Mouse (Mus musculus): ENCODE measurements at regions not wholly inside any gene's neighbourhood (a gene's known extent, or its start where the extent isn't known, plus 50 kb on each side); places are given as distances from the start of the nearest gene placed in this dataset.

DNA sequence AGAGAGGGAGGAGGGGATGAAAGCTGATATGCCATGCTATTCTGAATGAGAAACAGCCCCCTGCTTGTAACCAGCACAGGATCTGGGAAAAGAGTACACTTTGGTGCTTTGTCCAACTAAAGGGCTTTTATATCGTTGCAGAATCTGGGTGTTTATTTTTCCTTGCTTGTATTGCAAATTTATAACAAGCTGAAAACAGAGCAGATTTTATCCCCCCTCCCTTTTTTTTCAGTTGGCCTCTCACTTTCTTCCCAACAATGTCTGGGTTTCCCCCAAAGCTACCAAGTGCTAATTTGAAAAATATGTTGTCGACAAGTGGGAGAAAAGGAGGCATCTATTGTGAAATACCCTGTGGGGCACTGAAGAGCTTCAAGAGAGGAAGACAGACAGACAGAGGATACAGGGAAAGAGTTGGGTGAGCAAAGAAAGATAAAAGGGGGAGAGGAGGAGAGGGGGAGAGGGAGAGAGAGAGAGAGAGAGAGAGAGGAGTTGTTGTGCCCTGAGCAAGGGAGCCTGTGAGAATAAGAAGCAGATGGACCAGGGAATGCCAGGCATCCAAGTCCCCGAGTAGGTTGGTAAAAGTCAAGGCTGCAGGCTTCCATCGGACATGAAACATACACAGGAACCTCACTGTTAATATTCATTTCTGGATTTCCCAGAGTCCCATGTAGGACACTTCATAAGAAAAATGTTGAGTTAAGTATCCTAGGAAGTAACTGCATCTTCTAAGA is 269.5 kb downstream of the Tmem38b start:
- no peaks in the 10 kb centered on the region for H3K79me3 ChIP-seq (ENCODE audit: low read depth)
- no peak for TF ChIP-seq MAX (IDR thresholded peaks at IDR 0.05)
- TF ChIP-seq USF1 (IDR thresholded peaks at IDR 0.05; ENCODE audit: low read depth): no peak
- no peak for TF ChIP-seq MYOD1 (IDR thresholded peaks at IDR 0.05; ENCODE audit: control insufficient read depth, insufficient read length, low read depth)
- TF ChIP-seq MYOG (IDR thresholded peaks at IDR 0.05; ENCODE audit: control insufficient read depth, extremely low read depth, insufficient read length): no peak
- TF ChIP-seq CTCF (IDR thresholded peaks at IDR 0.05; ENCODE audit: control insufficient read depth, insufficient read depth, insufficient read length): no peak
- TF ChIP-seq CEBPB (IDR thresholded peaks at IDR 0.05; ENCODE audit: low read depth): no peak
- no peaks in the 10 kb centered on the region for H3K27me3 ChIP-seq (ENCODE audit: control insufficient read depth, insufficient read depth, insufficient read length)
- H3K4me3 ChIP-seq (ENCODE audit: insufficient read depth, poor library complexity, severe bottlenecking): no peak overlapping the region
- H3K79me2 ChIP-seq (ENCODE audit: control insufficient read depth, insufficient read depth): no peaks in the 10 kb centered on the region
- no peak overlapping the region for H3ac ChIP-seq (ENCODE audit: control insufficient read depth, insufficient read length, low read depth)
- H3K36me3 ChIP-seq (ENCODE audit: control insufficient read depth, insufficient read depth): no peaks in the 10 kb centered on the region

GRCm38 (mm10) chr4:54097543-54097942 is 271.7 kb downstream of the Tmem38b start:
- Histone ChIP-seq H3ac (ENCODE audit: control insufficient read depth, insufficient read length, low read depth) (no peak overlapping the region), H3K27me3 (ENCODE audit: control insufficient read depth, insufficient read depth, insufficient read length) (no peaks in the 10 kb centered on the region)
- TF ChIP-seq MYOG (IDR thresholded peaks at IDR 0.05; ENCODE audit: control insufficient read depth, extremely low read depth, insufficient read length) (no peak), CEBPB (IDR thresholded peaks at IDR 0.05; ENCODE audit: low read depth) (no peak), MAX (IDR thresholded peaks at IDR 0.05) (no peak), FOSL1 (IDR thresholded peaks at IDR 0.05; ENCODE audit: insufficient read depth, low read length, poor library complexity, severe bottlenecking) (no peak), CTCF (IDR thresholded peaks at IDR 0.05; ENCODE audit: control insufficient read depth, insufficient read depth, insufficient read length) (no peak), MYOD1 (IDR thresholded peaks at IDR 0.05; ENCODE audit: control insufficient read depth, insufficient read length, low read depth) (no peak), USF1 (IDR thresholded peaks at IDR 0.05; ENCODE audit: low read depth) (no peak)

DNA sequence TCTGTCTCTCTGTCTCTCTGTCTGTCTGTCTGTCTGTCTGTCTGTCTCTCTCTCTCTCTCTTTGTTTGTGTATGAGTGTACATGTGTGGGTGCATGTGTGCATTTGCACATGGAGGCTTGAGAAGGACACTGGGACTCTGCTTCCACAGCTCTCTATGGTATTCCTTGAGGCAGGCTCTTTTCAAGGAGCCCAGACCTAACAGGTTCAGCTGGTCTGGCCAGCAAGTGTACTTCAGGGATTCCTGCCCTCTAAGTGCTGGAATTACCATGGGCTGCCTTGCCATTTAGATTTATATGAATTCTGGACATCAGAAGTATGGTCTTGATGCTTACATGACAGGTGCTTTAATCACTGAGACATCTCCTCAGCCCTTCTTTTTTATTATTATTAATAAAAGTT is 274.4 kb downstream of the Tmem38b start:
- no peaks in the 10 kb centered on the region for H3K27me3 ChIP-seq (ENCODE audit: control insufficient read depth, insufficient read depth, insufficient read length)
- TF ChIP-seq USF1 (IDR thresholded peaks at IDR 0.05; ENCODE audit: low read depth): no peak
- no peak for TF ChIP-seq CEBPB (IDR thresholded peaks at IDR 0.05; ENCODE audit: low read depth)
- no peak for TF ChIP-seq MAX (IDR thresholded peaks at IDR 0.05)
- TF ChIP-seq MYOD1 (IDR thresholded peaks at IDR 0.05; ENCODE audit: control insufficient read depth, insufficient read length, low read depth): no peak
- TF ChIP-seq MYOG (IDR thresholded peaks at IDR 0.05; ENCODE audit: control insufficient read depth, extremely low read depth, insufficient read length): no peak
- no peak for TF ChIP-seq CTCF (IDR thresholded peaks at IDR 0.05; ENCODE audit: control insufficient read depth, insufficient read depth, insufficient read length)
- TF ChIP-seq FOSL1 (IDR thresholded peaks at IDR 0.05; ENCODE audit: insufficient read depth, low read length, poor library complexity, severe bottlenecking): no peak
- H3K36me3 ChIP-seq (ENCODE audit: control insufficient read depth, insufficient read depth): no peaks in the 10 kb centered on the region
- no peak overlapping the region for H3K4me3 ChIP-seq (ENCODE audit: insufficient read depth, poor library complexity, severe bottlenecking)
- no peaks in the 10 kb centered on the region for H3K79me3 ChIP-seq (ENCODE audit: low read depth)
- H3K79me2 ChIP-seq (ENCODE audit: control insufficient read depth, insufficient read depth): no peaks in the 10 kb centered on the region
- H3ac ChIP-seq (ENCODE audit: control insufficient read depth, insufficient read length, low read depth): no peak overlapping the region

More at GRCm38 (mm10) chr4:54097543-54097942, 271.7 kb downstream of the Tmem38b start:
- Histone ChIP-seq H3K79me2 (ENCODE audit: control insufficient read depth, insufficient read depth) (no peaks in the 10 kb centered on the region), H3K36me3 (ENCODE audit: control insufficient read depth, insufficient read depth) (no peaks in the 10 kb centered on the region), H3K4me3 (ENCODE audit: insufficient read depth, poor library complexity, severe bottlenecking) (no peak overlapping the region), H3K79me3 (ENCODE audit: low read depth) (no peaks in the 10 kb centered on the region)

GRCm38 (mm10) chr4:54106976-54107375 is 281.1 kb downstream of the Tmem38b start:
- no peaks in the 10 kb centered on the region for H3K79me2 ChIP-seq (ENCODE audit: control insufficient read depth, insufficient read depth)
- TF ChIP-seq MYOD1 (IDR thresholded peaks at IDR 0.05; ENCODE audit: control insufficient read depth, insufficient read length, low read depth): no peak
- no peaks in the 10 kb centered on the region for H3K27me3 ChIP-seq (ENCODE audit: control insufficient read depth, insufficient read depth, insufficient read length)
- H3ac ChIP-seq (ENCODE audit: control insufficient read depth, insufficient read length, low read depth): no peak overlapping the region
- no peaks in the 10 kb centered on the region for H3K79me3 ChIP-seq (ENCODE audit: low read depth)
- no peak overlapping the region for H3K4me3 ChIP-seq (ENCODE audit: insufficient read depth, poor library complexity, severe bottlenecking)
- H3K36me3 ChIP-seq (ENCODE audit: control insufficient read depth, insufficient read depth): no peaks in the 10 kb centered on the region

- H3K79me2 ChIP-seq (ENCODE audit: control insufficient read depth, insufficient read depth): no peaks in the 10 kb centered on the region
- no peak overlapping the region for H3K4me3 ChIP-seq (ENCODE audit: insufficient read depth, poor library complexity, severe bottlenecking)
- H3ac ChIP-seq (ENCODE audit: control insufficient read depth, insufficient read length, low read depth): no peak overlapping the region
- TF ChIP-seq MYOD1 (IDR thresholded peaks at IDR 0.05; ENCODE audit: control insufficient read depth, insufficient read length, low read depth) (no peak), CEBPB (IDR thresholded peaks at IDR 0.05; ENCODE audit: low read depth) (no peak), MAX (IDR thresholded peaks at IDR 0.05) (no peak), FOSL1 (IDR thresholded peaks at IDR 0.05; ENCODE audit: insufficient read depth, low read length, poor library complexity, severe bottlenecking) (no peak), CTCF (IDR thresholded peaks at IDR 0.05; ENCODE audit: control insufficient read depth, insufficient read depth, insufficient read length) (no peak), MYOG (IDR thresholded peaks at IDR 0.05; ENCODE audit: control insufficient read depth, extremely low read depth, insufficient read length) (no peak), USF1 (IDR thresholded peaks at IDR 0.05; ENCODE audit: low read depth) (no peak)
- H3K36me3 ChIP-seq (ENCODE audit: control insufficient read depth, insufficient read depth): no peaks in the 10 kb centered on the region
- no peaks in the 10 kb centered on the region for H3K27me3 ChIP-seq (ENCODE audit: control insufficient read depth, insufficient read depth, insufficient read length)
- H3K79me3 ChIP-seq (ENCODE audit: low read depth): no peaks in the 10 kb centered on the region
These were observed 290.5 kb downstream of the Tmem38b start for GRCm38 (mm10) chr4:54116310-54116709.
